Mouse (Mus musculus) c-Kit-positive CD71-positive TER-119-positive erythroid progenitor cells, embryonic 14.5 days (primary cell): ENCODE measurements around the gene Srebf1.

Experiments used
- DNase-seq: peaks from one replicate; pipeline ENCODE4 v3.0.0-alpha.2; 2013; ENCODE audit warnings: low spot score

Srebf1 gene

DNA sequence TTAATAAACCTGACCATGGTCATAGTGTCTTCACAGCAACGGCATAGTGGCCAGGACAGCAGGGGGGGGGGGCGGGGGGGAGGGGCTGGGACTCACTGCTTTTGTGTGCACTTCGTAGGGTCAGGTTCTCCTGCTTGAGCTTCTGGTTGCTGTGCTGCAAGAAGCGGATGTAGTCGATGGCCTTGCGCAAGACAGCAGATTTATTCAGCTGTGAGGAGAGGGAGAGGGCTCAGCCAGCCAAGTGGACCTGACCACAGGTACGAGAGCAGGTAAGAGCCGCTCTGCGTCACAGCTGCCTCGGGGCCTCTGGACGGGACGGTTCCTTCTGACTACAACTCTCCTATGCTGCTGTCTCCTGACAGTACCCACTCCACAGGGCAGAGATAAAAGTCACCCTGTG lies 17.4 kb downstream of the Srebf1 start:
- DNase-seq, result no peak

DNA sequence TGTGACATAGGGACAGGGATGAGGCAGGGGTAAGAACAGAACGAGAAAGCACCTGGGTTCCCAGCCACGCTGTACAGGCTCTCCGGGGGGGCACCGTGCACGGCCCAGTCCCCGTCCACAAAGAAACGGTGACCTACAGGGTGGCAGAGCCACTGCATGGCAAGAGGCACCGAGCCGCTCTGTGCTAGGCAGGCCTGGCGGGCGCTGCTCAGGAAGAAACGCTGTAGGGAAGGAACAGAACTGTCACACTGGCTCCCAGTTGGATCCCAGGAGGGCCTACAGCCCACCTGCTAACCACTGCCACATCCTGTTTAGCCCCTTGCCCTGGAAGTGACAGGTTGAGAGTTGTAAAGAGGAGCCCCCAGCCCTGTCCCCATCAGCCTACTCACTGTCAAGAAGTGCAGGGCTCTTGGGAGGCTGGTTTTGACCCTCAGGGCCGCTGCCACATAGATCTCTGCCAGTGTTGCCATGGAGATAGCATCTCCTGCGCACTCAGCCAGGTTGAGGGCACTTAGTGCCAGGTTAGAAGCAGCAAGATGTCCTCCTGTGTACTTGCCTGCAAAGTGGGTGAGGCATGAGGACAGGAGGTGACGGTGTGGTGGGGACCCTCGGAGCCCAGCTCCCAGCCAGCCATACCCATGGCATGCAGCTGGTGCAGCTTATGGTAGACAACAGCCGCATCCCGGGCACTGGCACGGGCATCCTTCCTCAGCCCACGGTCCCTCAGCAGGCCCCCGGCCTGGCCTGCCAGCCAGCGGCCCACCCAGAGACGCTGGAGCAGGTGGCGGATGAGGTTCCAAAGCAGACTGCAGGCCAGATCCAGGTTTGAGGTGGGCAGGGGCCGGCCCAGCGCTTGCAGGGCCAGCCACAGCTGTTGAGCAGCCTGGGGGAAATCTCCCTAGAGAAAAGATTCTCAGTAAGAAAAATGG lies 19.4 kb downstream of the Srebf1 start:
- DNase-seq, result no peak

DNA sequence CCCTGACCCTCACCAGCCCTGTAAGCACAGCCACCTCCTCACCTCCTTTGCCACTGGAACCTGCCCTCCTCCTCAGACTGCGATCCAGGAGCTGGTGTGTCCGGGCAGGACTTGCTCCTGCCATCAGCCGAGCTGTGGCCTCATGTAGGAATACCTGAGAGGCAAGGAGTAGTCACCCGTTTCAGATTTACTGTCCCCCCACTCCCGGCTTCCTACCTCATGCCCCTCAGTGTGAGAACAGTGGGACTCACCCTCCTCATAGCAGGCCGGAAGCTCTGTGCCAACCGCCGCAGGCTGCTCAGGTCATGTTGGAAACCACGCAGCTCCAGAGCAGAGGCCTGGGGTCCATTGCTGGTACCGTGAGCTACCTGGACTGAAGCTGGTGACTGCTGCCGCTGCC lies 22.0 kb downstream of the Srebf1 start:
- no peak for DNase-seq

DNA sequence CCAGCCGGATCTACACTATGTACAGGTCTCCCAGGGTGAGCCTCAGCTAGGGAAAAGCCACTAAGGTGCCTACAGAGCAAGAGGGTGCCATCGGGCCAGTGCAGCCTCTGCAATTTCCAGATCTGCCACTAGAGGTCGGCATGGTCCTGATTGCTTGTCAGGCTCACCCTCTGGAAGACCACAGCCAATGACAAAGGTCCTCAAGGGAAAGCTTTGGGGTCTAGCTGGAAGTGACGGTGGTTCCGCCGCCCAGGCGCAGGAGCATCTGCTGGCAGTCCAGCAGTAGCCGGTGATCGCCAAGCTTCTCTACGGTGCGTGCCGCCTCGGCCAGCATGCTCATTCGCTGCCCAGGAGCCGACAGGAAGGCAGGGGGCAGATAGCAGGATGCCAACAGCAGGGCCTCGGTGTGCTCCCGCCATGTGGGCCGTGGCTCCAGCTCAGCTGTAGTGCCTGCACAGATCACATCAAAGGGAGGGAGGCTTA lies 22.6 kb downstream of the Srebf1 start:
- DNase-seq, result peak; percentile 88

DNA sequence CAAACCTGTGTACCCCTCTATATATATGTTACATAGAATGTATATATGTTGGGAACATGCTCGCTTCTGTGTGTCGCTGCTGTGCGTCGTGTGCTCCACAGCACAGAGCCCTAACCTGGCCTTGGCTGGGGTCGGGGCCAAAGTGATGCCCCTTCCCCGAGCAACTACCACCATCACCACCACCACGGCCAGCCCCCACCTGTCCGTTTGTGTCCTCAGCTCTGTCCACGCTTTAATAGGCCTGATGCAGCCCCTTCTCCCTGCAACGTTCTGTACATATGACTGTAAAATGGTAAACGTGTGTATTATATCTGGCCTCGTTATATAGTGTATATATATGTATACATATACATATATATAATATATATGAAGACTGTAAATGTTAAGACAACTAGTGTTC lies 23.7 kb downstream of the Srebf1 start:
- no peak for DNase-seq

DNA sequence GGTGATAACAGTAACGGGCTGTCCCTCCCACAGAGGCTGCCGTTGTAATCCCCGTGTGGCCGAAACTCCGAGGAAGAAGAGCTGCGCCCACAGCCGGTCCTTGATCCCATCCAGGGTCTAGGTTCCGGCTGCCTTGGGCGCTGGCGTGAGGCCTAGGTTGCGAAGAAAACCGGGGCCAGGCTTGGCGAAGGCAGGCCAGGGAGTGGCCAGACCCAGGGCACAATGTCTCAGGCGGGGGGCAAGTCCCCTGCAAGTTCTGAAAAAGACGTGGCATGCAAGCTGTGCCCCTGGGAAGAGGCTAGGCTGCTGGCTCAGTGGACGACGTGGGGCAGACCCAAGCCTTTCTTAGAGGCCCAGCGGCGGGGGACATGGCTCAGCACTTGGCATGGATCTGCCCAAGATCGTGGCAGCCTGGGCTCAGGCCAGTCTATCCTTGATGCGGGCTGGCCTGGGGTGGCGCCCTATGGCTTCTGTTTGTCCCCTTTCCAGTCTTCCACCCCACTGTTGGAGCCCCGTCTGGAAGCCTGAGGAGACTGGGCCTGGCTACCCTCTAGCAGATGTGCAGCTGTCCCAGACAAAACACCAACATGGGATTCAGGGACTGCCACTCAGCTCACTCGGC lies 24.3 kb downstream of the Srebf1 start:
- DNase-seq, result no peak

DNA sequence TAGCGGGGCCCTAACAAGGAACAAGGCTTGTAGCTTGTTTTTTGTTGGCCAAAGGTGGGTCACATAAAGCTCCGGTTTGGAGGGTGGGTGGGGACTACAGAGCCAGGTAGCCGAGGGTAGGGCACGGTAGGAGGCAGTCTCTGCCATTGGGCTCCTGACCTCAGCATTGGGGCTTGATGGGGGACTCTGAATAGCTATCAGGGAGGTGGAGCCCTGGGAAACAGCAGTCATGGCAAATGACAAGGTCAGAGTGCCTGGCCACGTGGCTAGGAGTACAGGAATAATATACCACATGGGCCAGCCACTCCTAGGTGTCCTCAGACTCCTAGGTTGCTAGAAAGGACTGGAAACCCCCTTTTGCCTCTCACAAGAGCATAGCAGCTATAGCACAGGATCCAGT lies 26.0 kb downstream of the Srebf1 start:
- no peak for DNase-seq

DNA sequence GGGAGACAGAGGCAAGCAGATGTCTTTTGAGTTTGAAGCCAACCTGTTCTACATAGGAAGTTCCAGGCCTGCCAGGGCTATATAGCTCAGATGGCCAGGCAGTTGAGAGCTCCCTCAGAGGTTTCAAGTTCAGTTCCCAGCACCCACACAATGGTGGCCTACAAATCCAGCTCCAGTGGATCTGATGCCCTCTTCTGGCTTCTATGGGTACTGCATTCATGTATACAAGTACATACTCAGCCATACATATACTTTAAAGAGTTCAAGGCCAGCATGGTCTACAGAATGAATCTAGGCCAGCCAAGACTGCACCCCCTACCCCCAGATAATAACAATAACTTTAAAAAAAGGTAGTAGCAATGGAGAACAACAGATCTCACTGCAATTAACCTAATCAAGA lies 27.3 kb downstream of the Srebf1 start:
- no peak for DNase-seq

DNA sequence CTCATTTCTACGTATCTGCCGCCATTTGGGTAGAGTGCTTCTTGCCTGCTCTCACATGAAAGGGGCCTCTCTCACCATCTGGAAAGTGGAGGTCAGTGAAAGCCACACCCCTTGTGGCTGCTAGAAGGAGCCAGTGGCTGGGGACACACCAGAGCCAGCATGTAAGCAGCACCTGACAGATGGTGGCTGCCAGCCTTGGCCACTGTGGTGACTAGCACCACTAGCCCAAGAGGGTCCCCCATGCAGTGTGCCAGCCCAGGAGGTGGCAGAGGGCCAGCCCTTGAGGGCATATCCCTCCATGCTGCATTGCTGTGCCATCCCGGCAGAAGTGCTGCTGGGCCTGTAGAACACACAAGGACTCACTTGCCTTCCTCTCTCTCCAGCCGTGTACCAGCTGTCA lies 28.8 kb downstream of the Srebf1 start:
- DNase-seq, result no peak

DNA sequence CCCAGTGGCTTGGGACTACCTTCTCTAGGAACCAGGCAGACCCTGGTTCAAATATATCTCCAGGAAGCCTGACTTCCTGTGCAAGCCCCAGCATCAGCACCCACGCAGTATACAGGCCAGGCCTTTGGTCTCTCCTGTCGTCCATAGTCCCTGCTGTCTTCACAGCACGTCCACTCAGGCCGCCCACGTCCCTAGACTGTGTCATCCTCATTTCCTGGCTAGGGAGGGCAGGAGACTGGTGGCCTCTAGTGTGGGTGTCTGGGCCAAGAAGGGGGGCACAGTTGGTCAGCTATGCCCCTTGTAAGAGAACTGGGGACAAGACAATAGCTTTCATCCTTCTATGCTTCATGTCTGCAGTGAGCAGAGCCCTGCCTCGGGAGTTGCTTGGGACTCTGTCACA lies 29.8 kb downstream of the Srebf1 start:
- no peak for DNase-seq

DNA sequence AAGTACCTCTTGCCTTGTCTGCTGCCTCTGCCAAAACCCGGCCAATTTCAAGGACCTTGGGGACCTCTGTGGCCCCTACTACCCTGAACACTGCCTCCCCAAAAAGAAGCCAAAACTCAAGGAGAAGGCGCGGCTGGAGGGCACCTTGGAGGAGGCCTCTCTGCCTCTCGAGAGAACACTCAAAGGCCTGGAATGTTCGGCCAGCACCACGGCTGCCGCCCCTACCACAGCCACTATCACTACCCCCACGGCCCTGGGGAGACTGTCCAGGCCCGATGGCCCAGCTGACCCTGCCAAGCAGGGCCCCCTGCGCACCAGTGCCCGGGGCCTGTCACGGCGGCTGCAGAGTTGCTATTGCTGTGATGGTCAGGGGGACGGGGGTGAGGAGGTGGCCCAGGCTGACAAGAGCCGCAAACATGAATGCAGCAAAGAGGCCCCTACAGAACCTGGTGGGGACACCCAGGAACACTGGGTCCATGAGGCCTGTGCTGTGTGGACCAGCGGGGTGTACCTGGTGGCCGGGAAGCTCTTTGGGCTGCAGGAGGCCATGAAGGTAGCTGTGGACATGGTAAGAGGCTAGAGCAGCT lies 32.2 kb downstream of the Srebf1 start:
- DNase-seq, result no peak

DNA sequence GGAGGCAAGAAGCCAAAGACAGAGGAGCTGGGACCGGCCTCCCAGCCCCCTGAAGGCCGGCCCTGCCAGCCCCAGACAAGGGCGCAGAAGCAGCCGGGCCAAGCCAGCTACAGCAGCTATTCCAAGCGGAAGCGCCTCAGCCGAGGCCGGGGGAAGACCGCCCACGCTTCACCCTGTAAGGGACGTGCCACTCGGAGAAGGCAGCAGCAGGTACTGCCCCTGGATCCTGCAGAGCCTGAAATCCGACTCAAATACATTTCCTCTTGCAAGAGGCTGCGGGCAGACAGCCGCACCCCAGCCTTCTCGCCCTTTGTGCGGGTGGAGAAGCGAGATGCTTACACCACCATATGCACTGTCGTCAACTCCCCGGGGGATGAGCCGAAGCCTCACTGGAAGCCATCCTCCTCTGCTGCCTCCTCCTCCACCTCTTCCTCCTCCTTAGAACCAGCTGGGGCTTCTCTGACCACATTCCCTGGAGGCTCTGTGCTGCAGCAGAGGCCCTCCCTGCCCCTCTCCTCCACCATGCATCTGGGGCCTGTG lies 32.8 kb downstream of the Srebf1 start:
- no peak for DNase-seq

DNA sequence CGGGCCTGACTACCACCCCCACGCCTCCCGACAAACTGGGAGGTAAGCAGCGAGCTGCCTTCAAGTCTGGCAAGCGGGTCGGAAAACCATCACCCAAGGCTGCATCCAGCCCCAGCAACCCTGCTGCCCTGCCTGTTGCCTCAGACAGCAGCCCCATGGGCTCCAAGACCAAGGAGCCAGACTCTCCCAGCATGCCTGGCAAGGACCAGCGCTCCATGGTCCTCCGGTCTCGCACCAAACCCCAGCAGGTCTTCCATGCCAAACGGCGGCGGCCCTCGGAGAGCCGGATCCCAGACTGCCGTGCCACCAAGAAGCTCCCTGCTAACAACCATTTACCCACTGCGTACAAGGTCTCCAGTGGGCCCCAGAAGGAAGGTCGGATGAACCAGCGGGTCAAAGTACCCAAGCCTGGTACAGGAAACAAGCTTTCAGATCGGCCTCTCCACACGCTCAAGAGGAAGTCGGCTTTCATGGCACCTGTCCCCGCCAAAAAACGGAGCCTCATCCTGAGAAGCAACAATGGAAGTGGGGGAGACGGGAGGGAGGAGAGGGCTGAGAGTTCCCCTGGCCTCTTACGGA lies 34.0 kb downstream of the Srebf1 start:
- DNase-seq, result no peak

DNA sequence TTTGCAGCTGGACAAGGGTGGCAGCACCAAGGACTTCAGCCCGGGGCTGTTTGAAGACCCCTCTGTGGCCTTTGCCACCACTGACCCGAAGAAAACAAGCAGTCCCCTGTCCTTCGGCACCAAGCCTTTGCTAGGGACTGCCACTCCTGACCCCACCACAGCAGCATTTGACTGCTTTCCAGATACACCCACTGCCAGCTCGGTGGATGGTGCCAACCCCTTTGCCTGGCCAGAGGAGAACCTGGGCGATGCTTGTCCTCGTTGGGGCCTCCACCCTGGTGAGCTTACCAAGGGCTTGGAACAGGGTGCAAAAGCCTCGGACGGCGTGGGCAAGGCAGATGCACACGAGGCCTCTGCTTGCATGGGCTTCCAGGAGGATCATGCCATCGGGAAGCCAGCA lies 35.3 kb downstream of the Srebf1 start:
- DNase-seq, result no peak

DNA sequence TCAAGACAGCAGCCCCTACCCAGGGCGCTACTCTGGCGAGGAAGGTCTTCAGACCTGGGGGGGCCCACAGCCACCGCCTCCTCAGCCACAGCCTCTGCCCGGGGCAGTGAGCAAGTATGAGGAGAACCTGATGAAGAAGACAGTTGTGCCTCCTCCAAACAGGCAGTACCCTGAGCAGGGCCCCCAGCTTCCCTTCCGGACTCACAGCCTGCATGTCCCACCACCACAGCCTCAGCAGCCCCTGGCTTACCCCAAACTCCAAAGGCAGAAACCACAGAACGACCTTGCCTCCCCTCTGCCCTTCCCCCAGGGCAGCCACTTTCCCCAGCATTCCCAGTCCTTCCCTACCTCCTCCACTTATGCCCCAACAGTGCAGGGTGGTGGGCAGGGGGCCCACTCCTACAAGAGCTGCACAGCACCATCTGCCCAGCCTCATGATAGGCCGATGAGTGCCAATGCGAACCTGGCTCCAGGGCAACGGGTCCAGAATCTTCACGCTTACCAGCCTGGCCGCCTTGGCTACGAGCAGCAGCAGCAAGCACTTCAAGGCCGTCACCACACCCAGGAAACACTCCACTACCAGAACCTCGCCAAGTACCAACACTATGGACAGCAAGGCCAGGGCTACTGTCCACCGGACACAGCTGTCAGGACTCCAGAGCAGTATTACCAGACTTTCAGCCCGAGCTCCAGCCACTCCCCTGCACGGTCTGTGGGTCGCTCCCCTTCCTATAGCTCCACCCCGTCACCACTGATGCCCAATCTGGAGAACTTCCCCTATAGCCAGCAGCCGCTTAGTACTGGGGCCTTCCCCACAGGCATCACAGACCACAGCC lies 36.8 kb downstream of the Srebf1 start:
- DNase-seq, result no peak

DNA sequence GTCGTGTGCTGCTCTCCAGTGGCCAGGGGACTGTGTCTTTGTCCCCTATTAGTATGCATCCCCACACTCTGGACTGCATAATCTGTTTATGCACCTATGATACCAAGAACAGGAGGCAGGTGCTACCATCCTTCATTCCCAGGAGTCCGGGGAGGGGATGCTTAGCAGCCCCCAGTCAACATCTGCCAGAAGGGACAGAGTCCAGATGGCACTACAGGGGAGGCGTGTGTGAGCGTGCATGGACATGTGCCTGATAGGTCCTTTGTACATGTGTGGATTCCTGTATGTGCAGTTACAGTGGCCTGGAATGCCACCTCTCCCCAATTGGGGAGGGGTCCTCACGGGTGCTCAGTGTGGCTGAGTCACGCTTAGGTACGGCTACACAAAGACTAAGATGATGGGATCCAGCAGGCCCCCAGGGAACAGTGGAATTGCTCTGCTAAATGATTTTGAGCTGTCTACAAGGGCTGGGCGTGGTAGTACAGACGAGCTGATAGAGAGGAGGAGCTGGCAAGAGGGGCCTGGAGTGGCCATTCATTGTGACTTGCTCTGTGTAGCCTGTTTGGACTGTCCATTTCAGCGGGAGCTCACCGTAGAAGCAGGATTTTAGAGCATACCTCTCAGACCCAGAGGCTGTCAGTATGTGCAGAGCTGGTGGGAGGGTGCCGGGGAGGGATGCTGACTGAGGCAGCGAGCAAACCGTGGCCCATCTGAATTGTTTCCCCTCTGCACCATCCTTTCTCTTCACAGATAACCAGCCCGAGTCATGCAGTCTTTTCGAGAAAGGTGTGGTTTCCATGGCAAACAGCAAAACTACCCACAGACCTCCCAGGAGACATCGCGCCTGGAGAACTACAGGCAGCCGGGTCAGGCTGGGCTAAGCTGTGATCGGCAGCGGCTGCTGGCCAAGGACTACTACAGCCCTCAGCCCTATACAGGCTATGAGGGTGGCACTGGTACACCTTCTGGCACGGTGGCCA lies 37.7 kb downstream of the Srebf1 start:
- DNase-seq, result no peak

DNA sequence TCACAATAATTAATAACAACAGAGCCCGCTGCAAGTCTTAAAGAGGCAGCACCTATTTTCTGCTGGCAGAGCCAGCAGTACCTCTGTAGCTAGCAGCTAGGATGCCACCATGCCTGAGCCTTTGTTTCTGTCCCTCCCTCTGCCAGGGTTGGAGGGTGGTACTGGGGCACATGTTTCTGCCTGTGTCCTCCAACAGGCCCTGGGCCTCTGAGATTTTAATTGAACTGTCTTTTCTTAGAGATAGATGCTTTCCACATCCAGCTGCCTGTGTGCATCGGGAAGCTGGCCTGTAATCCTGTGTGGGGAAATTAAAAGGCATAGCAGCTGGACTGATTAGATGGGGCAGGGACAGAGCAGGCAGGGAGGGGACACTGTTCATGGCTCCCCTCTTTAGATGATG lies 39.6 kb downstream of the Srebf1 start:
- no peak for DNase-seq

DNA sequence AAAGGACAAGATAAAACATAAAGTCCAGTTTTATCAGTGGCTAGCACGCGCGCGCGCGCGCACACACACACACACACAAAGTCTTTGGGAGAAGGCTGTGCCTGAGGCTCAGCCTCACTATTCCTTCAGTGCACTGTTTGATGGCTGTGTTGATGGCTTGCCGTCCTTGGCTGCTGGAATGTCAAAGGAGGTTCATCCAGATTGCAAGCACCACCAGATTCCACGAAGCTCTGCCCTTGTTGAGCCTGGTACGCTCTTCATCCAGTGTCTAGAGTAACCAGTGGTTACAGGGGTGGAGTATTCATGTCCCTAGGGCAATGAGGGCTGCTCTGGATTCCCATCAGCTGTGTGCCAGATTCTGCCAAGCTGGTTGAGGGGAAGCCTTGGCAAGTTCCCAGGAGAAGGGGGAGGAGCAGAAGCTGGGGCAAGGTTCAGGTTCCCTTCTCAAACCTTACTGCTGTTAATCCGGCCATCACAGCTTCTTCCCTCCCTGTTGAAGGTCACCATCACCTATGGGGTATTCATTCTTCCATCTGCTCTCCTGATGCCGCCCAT lies 40.2 kb downstream of the Srebf1 start:
- no peak for DNase-seq

DNA sequence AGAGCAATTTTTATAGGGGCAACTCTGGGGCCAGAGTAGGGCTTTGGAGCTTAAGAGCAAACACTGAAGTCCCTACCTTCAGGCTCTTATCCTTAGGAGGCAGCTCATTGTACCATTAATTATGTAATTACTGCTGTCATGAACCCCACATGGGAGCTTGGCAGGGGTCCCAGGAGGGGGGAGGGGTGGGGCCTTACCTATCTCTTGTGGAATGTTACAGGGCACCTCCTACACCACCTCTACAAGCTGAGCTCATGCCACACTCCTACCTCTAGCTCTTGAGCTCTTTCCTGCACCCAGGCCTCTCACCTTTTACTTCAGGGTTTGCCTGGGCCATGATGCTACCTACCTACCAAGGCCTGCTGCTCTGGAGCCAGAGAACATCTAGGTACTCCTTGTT lies 43.9 kb downstream of the Srebf1 start:
- no peak for DNase-seq

DNA sequence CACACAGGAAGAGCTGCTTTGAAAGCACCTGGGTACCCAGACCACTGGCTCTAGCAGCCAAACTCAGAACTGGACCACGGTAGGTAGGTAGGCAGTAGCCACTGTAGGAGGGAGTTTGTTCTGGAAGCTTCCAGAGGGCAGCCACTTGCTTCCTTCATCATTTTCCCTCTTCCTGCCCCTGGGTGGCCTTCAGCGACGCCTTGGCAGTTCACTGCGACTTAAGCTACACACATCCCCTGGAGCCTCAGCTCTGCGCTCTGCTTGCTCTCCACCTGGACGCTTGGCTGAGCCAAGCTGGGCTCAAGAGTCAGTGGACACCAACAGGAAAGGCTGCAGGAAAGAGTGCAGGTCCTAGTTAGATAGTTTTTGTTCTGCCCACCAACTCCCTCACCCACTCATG lies 44.4 kb downstream of the Srebf1 start:
- no peak for DNase-seq
